Mouse (Mus musculus) lung, postnatal 0 days (tissue): Measurements from ENCODE around the gene Socs2.

Source experiments
- CTCF ChIP-seq: IDR thresholded peaks from 2 replicates; pipeline ENCODE4 v1.5.1; 2016; ENCODE audit warnings: antibody characterized with exemption, mild to moderate bottlenecking
- EP300 ChIP-seq: IDR thresholded peaks from 2 replicates; pipeline ENCODE4 v1.6.1; 2016; ENCODE audit warnings: antibody characterized with exemption, mild to moderate bottlenecking, control low read depth

GRCm38 (mm10) chr10:95386527-95386926 lies 30.5 kb downstream of the Socs2 start:
- no peak for TF ChIP-seq CTCF
- no peak for TF ChIP-seq EP300
